Mouse (Mus musculus): Measurements from ENCODE around the gene Dpy19l1.

Gene Dpy19l1

GRCm38 (mm10) chr9:24467186-24467585 lies 35.8 kb downstream of the Dpy19l1 start:
- no peak for DNase-seq

GRCm38 (mm10) chr9:24466649-24467048 lies 36.3 kb downstream of the Dpy19l1 start:
- no peak for DNase-seq

- no peak for DNase-seq
Observed at GRCm38 (mm10) chr9:24461379-24461961, 41.5 kb downstream of the Dpy19l1 start.

- no peak for DNase-seq
Observed at GRCm38 (mm10) chr9:24453833-24454232, 49.1 kb downstream of the Dpy19l1 start.

- DNase-seq: no peak
Observed at GRCm38 (mm10) chr9:24450976-24451375, 52.0 kb downstream of the Dpy19l1 start.

- DNase-seq: peak in 1 of 2 experiments; percentile 5
Observed at GRCm38 (mm10) chr9:24450524-24450923, 52.4 kb downstream of the Dpy19l1 start.

GRCm38 (mm10) chr9:24434901-24435300 lies 68.0 kb downstream of the Dpy19l1 start:
- DNase-seq: no peak

- no peak for DNase-seq
Observed at GRCm38 (mm10) chr9:24429721-24430120, 73.2 kb downstream of the Dpy19l1 start.

GRCm38 (mm10) chr9:24425679-24426078 lies 77.3 kb downstream of the Dpy19l1 start:
- no peak for DNase-seq

GRCm38 (mm10) chr9:24423241-24423640 lies 79.7 kb downstream of the Dpy19l1 start:
- no peak for DNase-seq

GRCm38 (mm10) chr9:24421888-24422287 lies 81.1 kb downstream of the Dpy19l1 start:
- no peak for DNase-seq

- no peak for DNase-seq
Observed at GRCm38 (mm10) chr9:24421221-24421620, 81.7 kb downstream of the Dpy19l1 start.

- no peak for DNase-seq
Observed at GRCm38 (mm10) chr9:24420144-24420543, 82.8 kb downstream of the Dpy19l1 start.

- peak; percentile 12 for DNase-seq
Observed at GRCm38 (mm10) chr9:24418281-24418680, 84.7 kb downstream of the Dpy19l1 start.

GRCm38 (mm10) chr9:24411483-24411882 lies 91.5 kb downstream of the Dpy19l1 start:
- no peak for DNase-seq

- DNase-seq: no peak
Observed at GRCm38 (mm10) chr9:24410439-24410838, 92.5 kb downstream of the Dpy19l1 start.

- DNase-seq: no peak
Observed at GRCm38 (mm10) chr9:24407992-24408391, 94.9 kb downstream of the Dpy19l1 start.

GRCm38 (mm10) chr9:24394146-24394545 lies 108.8 kb downstream of the Dpy19l1 start:
- no peak for DNase-seq

- no peak for DNase-seq
Observed at GRCm38 (mm10) chr9:24390807-24391370, 112.1 kb downstream of the Dpy19l1 start.

- no peak for DNase-seq
Observed at GRCm38 (mm10) chr9:24387230-24387629, 115.7 kb downstream of the Dpy19l1 start.

- peak; percentile 4 to 8 for DNase-seq
Observed at GRCm38 (mm10) chr9:24379321-24379720, 123.6 kb downstream of the Dpy19l1 start.

GRCm38 (mm10) chr9:24378848-24379247 lies 124.1 kb downstream of the Dpy19l1 start:
- DNase-seq: no peak

Data from cerebellum, adult 18-20 months (tissue).